Mouse (Mus musculus) heart, adult 2 months (tissue): Measurements from ENCODE around the gene Ppp6r2. TPM values are rescaled to one million over a fixed set of nuclear protein-coding genes. Genes with fewer than 3 reads are reported as not detected.
A peak's percentile ranks its signal among the peaks of the same experiment; 100 is the strongest.

Source experiments
- DNase-seq, 2 experiments: peaks; one replicate each; pipeline ENCODE4 v3.0.0; 2021
- H3K27ac ChIP-seq: fragments of 200-600 bp; 2 replicates; pipeline ENCODE4 v1.8.1; 2022
- H3K27me3 ChIP-seq: fragments of 200-500 bp; 2 replicates; pipeline ENCODE4 v1.6.1; 2012; ENCODE audit warnings: mild to moderate bottlenecking, low read length, inconsistent platforms, mixed read lengths; ENCODE audit not compliant: control insufficient read depth, insufficient read depth
- H3K36me3 ChIP-seq: fragments of 200-500 bp; 2 replicates; pipeline ENCODE4 v1.6.1; 2012; ENCODE audit warnings: low read length, inconsistent platforms; ENCODE audit not compliant: control insufficient read depth, insufficient read depth
- H3K4me1 ChIP-seq: fragments of 200-500 bp; 2 replicates; pipeline ENCODE4 v1.6.1; 2011; ENCODE audit warnings: low read length; ENCODE audit not compliant: control insufficient read depth, insufficient read depth
- H3K4me3 ChIP-seq: fragments of 200-600 bp; 2 replicates; pipeline ENCODE4 v1.8.1; 2022
- H3K79me2 ChIP-seq: fragments of 200-500 bp; replicated peaks from 2 replicates; pipeline ENCODE4 v1.6.1; 2012; ENCODE audit warnings: mild to moderate bottlenecking, inconsistent platforms, low read length, moderate library complexity, mixed read lengths; ENCODE audit not compliant: control insufficient read depth, insufficient read depth
- H3K9ac ChIP-seq: fragments of 200-500 bp; 2 replicates; pipeline ENCODE4 v1.6.1; 2012; ENCODE audit warnings: low read depth, mild to moderate bottlenecking, control low read depth, inconsistent platforms, low read length, mixed read lengths
- CTCF ChIP-seq: fragments of 200-600 bp; IDR thresholded peaks from 2 replicates; pipeline ENCODE4 v1.8.1; 2022; ENCODE audit warnings: antibody characterized with exemption, mild to moderate bottlenecking, moderate library complexity
- EP300 ChIP-seq: fragments of 200-500 bp; IDR thresholded peaks from 2 replicates; pipeline ENCODE4 v1.6.1; 2011; ENCODE audit warnings: low read depth, low read length, control low read depth; ENCODE audit not compliant: insufficient read depth
- POLR2A ChIP-seq: fragments of 200-500 bp; IDR thresholded peaks from 2 replicates; pipeline ENCODE4 v1.6.1; 2011; ENCODE audit warnings: mild to moderate bottlenecking, low read depth, low read length, control low read depth; ENCODE audit not compliant: insufficient read depth
- WGBS: fragments of 180-500 bp; shearing (Covaris S2); methylation state at CpG from one replicate; pipeline ENCODE4 v1.1.7; 2018; 5-methylcytosine and 5-hydroxymethylcytosine counted together
- intact Hi-C: fragments of 180-260 bp; cut with DNase I; formaldehyde crosslinking; loops from one replicate; pipeline ENCODE4 v1.15.1; 2025
- long read RNA-seq: library from polyadenylated mRNA; stranded (forward); transcript quantifications from one replicate; pipeline ENCODE4 v2.0.0, GENCODE M21; 2021
- polyA plus RNA-seq: library from polyadenylated mRNA; depleted of rRNA; stranded (reverse); fragments of >200 nt; gene quantifications from 2 replicates; pipeline ENCODE4 v1.2.3, GENCODE M21; 2012; rRNA removed
- total RNA-seq, 2 experiments: library from RNA; stranded (reverse); gene quantifications; 2 replicates each; pipeline ENCODE4 v1.2.3; 2021

Gene Ppp6r2
- total RNA-seq (10 to 100 TPM; 66.7 to 79.0 TPM), polyA plus RNA-seq (73.2 and 107 TPM in 2 replicates)
- long read RNA-seq, partial matches to known transcripts: 1 of 21 reads
- long read RNA-seq, other reads (novel, unspliced or antisense): 17 of 21 reads

DNA sequence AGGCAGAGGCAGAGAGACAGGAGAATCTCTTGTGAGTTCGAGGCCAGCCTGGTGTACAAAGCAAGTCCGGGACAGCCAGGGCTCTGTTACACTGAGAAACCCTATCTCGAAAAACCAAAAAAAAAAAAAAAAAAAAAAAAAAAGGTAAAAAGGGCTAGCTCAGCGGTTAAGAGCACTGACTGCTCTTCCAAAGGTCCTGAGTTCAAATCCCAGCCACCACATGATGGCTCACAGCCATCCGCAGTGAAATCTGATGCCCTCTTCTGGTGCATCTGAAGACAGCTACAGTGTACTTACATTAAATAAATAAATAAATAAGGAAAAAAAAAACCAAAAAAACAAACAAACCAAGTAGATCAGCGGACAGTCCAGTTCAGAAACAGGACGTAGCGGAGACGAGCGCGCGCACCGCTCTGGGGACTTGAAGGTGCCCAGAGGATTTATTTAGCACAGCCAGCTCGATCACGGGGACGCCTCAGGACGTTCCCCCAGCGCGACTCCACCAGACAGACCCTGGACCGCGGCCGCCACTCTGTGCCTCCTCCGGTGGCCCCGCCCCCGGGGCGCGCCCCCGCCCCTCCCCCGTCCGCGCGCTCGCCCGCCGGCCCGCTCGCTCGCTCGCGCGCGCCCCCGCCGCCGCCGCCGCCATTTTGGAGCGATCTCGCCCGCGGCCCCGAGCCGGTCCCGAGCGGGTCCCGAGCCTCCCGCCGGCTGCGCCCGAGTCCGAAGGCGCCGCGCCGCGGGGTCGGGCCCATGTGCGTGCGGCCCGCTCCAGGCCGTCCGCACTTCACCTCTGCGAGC lies at the start of gene Ppp6r2:
Gene Ppp6r2, plus strand, starts transcription at position 639 of the 801 bp plus-strand sequence.
- 1% methylated on average over 70 of the region's 73 CpGs for WGBS

DNA sequence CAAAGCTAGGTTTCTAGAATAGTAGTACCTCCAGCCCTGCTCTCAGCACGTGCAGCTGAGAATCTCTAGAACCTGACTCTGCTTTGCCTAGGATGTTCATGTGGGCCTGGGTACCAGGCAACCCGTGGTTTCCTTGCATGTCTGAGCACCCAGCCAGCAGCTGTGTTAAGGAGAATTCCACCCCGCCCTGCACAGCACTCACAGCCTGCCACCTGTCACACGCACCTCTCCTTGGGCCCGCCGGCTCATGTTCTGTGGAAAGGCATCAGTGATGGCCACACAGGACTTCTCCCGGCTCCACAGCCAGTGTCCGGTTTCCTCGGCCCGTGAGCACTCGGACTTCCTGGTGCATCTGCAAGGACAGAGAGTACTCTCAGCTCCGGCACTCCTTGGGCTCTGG lies 45.9 kb upstream of the Ppp6r2 start:
- TF ChIP-seq POLR2A (no peak), CTCF (no peak), EP300 (no peak)
- Histone ChIP-seq H3K4me1 (peaks cover 9% of the 10 kb centered on the region), H3K4me3 (no peak overlapping the region), H3K27ac (no peak overlapping the region), H3K36me3 (no peaks in the 10 kb centered on the region; the same call in 1 of the 2 replicates), H3K79me2 (no peaks in the 10 kb centered on the region), H3K9ac (no peak overlapping the region), H3K27me3 (no peaks in the 10 kb centered on the region)
- 91% methylated on average over 12 of the region's 12 CpGs for WGBS
- intact Hi-C loops: no loop called here
- no peak for DNase-seq

More for the DNA sequence above, at the start of gene Ppp6r2:
- H3K27ac ChIP-seq: peak within 1 kb of the TSS; percentile 99
- TF ChIP-seq EP300 (no peak), CTCF (peak; percentile 61), POLR2A (peak; percentile 85)
- H3K4me1 ChIP-seq: peaks cover 7% of the 10 kb centered on the region
- H3K36me3 ChIP-seq: peaks cover 4% of the 10 kb centered on the region
- H3K27me3 ChIP-seq: no peaks in the 10 kb centered on the region
- peak within 1 kb of the TSS; percentile 97 for H3K9ac ChIP-seq
- DNase-seq: peak; percentile 90 to 91
- peak within 1 kb of the TSS; percentile 100 for H3K4me3 ChIP-seq
- 0 out of 2 replicates have a peak, but pooled peaks cover 2% of the 10 kb centered on the region for H3K79me2 ChIP-seq
- intact Hi-C loops: loop anchor here (1.0 to 5.0 kb wide), 4 partner anchors 15 to 136 kb away; partner anchors contain the start of genes Dennd6b, Sbf1 and Trabd

DNA sequence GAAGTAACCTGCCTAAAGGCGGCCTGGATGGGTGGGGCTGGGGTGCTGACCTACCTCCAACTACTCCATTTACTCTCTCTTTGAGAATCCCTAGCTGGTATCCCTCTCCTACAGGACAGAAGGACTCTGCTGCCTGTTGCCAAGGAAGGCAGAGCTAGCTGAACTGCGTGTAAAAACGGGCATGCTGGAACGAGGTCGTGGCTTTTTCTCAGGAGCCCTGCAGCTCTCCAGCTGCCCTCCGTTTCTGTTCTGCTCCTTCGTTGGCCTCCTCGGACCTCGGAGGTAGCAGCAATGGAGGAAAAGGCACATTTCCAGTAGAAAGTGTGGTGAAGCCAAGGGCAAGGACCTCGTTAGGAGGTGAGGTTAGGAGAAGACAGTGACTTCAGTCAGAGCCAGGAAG lies 42.4 kb upstream of the Ppp6r2 start:
- H3K4me1 ChIP-seq: peaks cover 10% of the 10 kb centered on the region
- no peaks in the 10 kb centered on the region for H3K79me2 ChIP-seq
- DNase-seq: no peak
- intact Hi-C loops: loop anchor here (1.0 kb wide), 1 partner anchor 10 kb away; no protein-coding TSS in a partner anchor
- no peak overlapping the region; the same call in 1 of the 2 replicates for H3K9ac ChIP-seq
- TF ChIP-seq CTCF: no peak
- no peak overlapping the region; the same call in 1 of the 2 replicates for H3K4me3 ChIP-seq
- 42% methylated on average over 10 of the region's 10 CpGs for WGBS
- H3K27me3 ChIP-seq: no peaks in the 10 kb centered on the region
- peak overlapping the region; percentile 86 for H3K27ac ChIP-seq
- H3K36me3 ChIP-seq: no peaks in the 10 kb centered on the region; the same call in 1 of the 2 replicates

DNA sequence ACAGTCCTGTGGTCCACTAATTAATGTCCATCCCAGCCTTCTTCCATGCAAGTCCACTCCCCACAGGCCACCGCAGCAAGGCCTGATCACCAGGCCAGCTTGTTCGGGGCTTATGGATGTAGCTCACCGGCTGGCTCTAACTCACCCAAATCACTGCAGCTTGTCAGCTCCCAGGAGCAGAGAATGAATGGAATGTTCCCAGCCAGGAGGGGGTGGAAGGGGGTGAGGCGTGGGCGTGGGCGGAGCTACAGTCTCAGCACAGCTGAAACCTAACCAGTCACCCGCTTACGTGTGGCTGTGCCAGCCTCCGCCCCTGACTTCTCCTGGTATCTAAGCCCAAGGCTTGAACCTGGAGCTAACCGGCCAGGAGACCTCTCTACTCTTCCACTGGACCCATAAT lies 41.9 kb upstream of the Ppp6r2 start:
- DNase-seq: peak; percentile 80 to 88
- Histone ChIP-seq H3K79me2 (no peaks in the 10 kb centered on the region), H3K36me3 (no peaks in the 10 kb centered on the region; the same call in 1 of the 2 replicates), H3K9ac (no peak overlapping the region; the same call in 1 of the 2 replicates), H3K4me1 (peaks cover 11% of the 10 kb centered on the region), H3K4me3 (peak overlapping the region; percentile 15; the same call in 1 of the 2 replicates), H3K27ac (peak overlapping the region; percentile 86), H3K27me3 (no peaks in the 10 kb centered on the region)
- TF ChIP-seq CTCF (no peak), EP300 (peak; percentile 48; the same call in 1 of the 2 replicates), POLR2A (0 out of 2 replicates have a peak, but pooled peaks have one; percentile 9)
- WGBS: 17% methylated on average over 10 of the region's 10 CpGs
- intact Hi-C loops: loop anchor here (1.0 kb wide), 1 partner anchor 10 kb away; no protein-coding TSS in a partner anchor

DNA sequence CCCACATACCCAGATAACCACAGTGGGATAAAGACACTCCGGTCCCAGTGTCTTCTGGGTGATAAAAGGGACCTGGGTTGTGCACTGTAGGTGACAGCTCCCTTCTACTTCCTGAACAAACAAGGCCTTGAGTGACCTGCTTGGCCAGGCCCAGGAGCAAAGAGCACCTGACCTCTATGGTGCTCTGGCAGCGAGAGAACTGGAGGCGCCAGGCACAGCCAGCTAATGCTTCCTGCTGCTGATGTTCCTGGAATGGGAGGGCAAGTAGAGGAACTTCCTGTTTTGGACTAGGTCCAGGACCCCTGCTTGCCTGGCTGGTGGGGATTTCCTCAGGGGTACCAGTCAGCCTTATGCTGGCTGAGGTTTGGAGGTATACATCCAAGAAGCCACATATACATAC lies 41.3 kb upstream of the Ppp6r2 start:
- intact Hi-C loops: no loop called here
- Histone ChIP-seq H3K27ac (peak overlapping the region; percentile 86), H3K4me3 (no peak overlapping the region), H3K27me3 (no peaks in the 10 kb centered on the region), H3K36me3 (no peaks in the 10 kb centered on the region; the same call in 1 of the 2 replicates), H3K4me1 (peaks cover 11% of the 10 kb centered on the region), H3K79me2 (no peaks in the 10 kb centered on the region), H3K9ac (no peak overlapping the region)
- WGBS: 28% methylated on average over 3 of the region's 3 CpGs
- TF ChIP-seq POLR2A: no peak
- TF ChIP-seq CTCF: no peak
- TF ChIP-seq EP300: peak; percentile 61; the same call in 1 of the 2 replicates
- DNase-seq: peak; percentile 44 to 68
